Mouse (Mus musculus) liver, postnatal 0 days (tissue): ENCODE measurements at regions not wholly inside any gene's neighbourhood (a gene's known extent, or its start where the extent isn't known, plus 50 kb on each side); places are given as distances from the start of the nearest gene placed in this dataset.

Experiments
- CTCF ChIP-seq: sonication (generic); IDR thresholded peaks from 2 replicates; pipeline ENCODE4 v1.5.1; 2016; ENCODE audit warnings: antibody characterized with exemption, low read depth
- EP300 ChIP-seq: IDR thresholded peaks from 2 replicates; pipeline ENCODE4 v1.6.1; 2016; ENCODE audit warnings: antibody characterized with exemption, low read depth, mild to moderate bottlenecking

- TF ChIP-seq CTCF = no peak
- TF ChIP-seq EP300 = no peak
Measured at GRCm38 (mm10) chr1:184425694-184426093, 306.7 kb downstream of the Hlx start.
